Mouse (Mus musculus) spleen, postnatal 14 days (tissue): ENCODE results near the gene Ggt5.
A peak's percentile ranks its signal among the peaks of the same experiment; 100 is the strongest.

Source experiments
- DNase-seq, 2 experiments: peaks; one replicate each; pipeline ENCODE4 v3.0.0; 2021 to 2022; ENCODE audit warnings: low spot score in 2 of 2

Ggt5 gene

DNA sequence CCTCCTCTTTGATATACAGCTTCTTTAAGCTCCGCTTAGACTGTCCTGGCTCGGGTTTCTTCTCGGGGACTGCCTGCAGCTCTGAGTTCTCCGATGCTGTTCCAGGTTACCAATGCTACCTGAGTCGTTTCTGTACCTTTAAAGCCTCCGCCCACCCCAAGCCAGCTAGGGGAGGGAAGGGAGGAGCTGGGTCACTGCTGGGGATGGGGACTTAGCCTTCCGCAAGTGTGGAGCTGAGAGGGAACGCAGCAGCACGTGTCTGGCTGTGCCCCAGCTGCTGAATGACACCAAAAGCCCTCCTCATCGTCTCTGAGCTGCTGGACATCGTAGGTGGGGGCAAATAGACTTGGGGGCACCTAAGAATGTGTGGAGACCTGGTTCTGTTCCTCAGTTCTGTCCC is 20.7 kb upstream of the Ggt5 start:
- no peak for DNase-seq

- no peak for DNase-seq
Measured at GRCm38 (mm10) chr10:75568851-75569250, 20.3 kb upstream of the Ggt5 start.

DNA sequence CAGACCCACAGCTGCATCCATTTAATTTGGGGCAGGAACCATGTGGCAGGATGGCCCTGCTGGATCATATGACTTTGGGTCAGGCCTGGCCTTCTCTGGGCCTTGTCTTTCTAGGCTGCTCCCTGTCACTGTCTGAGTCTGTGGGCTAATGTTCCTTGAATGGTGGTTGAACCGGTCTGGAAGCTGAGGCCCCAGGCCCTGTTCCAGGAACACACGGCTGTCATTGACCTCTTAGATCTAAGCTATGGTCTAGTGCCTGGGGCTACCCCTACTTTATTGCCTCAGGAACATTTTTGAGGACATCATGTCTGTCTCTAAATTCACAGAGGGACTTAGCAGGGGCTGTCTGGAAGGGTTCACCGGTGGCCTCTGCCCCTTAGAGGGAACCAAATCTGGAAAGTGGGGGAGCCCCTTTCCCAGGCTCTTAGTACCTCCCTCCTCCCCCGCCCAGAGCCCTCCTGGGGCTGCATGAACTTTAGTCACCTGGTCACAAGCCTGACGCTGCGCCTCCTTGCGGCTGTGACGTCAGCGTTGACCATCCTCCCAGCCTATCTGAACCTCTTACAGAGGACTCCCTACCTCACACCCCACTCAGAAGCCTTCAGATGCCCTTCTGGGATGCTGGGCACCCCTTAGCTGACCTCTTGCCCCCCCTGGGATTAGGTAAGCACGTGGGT is 18.0 kb upstream of the Ggt5 start:
- DNase-seq = no peak

- DNase-seq = no peak
Measured at GRCm38 (mm10) chr10:75571937-75572336, 17.2 kb upstream of the Ggt5 start.

- no peak for DNase-seq
Measured at GRCm38 (mm10) chr10:75573181-75573580, 16.0 kb upstream of the Ggt5 start.

- DNase-seq = no peak
Measured at GRCm38 (mm10) chr10:75573965-75574364, 15.2 kb upstream of the Ggt5 start.

DNA sequence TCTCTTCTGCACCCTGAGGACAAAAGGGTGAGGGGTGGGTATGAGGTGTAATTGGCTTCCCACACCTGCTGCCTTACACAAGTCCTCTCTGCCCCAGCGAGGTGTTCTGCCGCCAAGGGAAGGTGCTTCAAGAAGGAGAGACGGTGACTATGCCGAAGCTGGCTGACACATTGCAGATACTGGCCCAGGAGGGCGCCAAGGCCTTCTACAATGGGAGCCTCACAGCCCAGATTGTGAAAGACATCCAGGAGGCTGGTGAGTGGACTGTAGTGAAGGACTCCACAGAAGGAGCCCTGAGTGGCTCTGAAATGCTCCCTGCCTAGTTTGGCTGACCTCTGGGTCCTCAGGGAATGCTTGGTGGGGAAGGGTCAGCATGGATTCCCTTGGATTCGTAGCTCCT is 10.0 kb upstream of the Ggt5 start:
- no peak for DNase-seq

GRCm38 (mm10) chr10:75585876-75586552 is 3.1 kb upstream of the Ggt5 start:
- peak; percentile 72 to 89 for DNase-seq

- DNase-seq = no peak
Measured at GRCm38 (mm10) chr10:75586553-75586879, 2.6 kb upstream of the Ggt5 start.

- no peak for DNase-seq
Measured at GRCm38 (mm10) chr10:75587781-75588180, 1.4 kb upstream of the Ggt5 start.

DNA sequence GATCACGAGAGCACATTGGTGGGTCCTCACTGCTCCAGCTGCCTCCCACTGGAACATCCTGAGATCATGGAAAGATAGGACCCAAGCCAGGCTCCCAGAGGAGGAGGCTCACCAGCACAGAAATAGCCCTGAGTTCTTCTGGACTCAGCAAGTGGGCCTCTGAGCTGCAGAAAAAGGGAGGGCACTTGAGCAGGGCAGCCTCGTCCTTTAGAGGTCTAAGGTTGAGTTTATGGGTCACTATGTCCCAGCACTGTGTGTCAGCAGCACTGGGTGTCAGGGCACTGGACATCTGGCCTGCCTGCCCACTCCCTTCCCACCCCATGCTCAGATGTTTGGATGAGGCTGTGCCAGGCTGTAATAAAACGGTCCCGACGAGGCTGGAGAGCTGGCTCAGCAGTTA is 804 bp upstream of the Ggt5 start:
- DNase-seq = no peak

- no peak for DNase-seq
Measured at GRCm38 (mm10) chr10:75589651-75590050, 511 bp downstream of the Ggt5 start.

GRCm38 (mm10) chr10:75591211-75591894 is 2.2 kb downstream of the Ggt5 start:
- DNase-seq = peak; percentile 55 to 63

GRCm38 (mm10) chr10:75592585-75592984 is 3.4 kb downstream of the Ggt5 start:
- no peak for DNase-seq

DNA sequence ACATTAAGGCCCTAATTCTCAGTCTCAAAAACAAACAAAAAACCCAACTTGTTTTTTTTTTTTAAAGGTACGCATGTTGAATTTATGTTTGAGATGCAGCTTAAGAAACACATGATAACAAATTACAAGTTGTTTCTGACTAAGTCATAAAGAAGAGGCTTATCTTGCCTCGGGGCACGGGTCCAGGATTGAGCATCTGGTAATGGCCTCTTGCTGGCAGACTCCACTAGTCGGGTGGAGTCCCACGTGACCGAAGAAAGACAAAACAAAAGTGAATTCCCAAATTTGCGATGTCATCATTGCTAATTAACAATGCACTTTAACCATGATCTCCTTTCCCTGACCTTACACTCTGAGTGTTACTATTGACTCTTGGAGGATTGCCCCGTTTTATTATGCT is 6.8 kb downstream of the Ggt5 start:
- DNase-seq = no peak

GRCm38 (mm10) chr10:75600189-75600730 is 11.1 kb downstream of the Ggt5 start:
- DNase-seq = no peak

DNA sequence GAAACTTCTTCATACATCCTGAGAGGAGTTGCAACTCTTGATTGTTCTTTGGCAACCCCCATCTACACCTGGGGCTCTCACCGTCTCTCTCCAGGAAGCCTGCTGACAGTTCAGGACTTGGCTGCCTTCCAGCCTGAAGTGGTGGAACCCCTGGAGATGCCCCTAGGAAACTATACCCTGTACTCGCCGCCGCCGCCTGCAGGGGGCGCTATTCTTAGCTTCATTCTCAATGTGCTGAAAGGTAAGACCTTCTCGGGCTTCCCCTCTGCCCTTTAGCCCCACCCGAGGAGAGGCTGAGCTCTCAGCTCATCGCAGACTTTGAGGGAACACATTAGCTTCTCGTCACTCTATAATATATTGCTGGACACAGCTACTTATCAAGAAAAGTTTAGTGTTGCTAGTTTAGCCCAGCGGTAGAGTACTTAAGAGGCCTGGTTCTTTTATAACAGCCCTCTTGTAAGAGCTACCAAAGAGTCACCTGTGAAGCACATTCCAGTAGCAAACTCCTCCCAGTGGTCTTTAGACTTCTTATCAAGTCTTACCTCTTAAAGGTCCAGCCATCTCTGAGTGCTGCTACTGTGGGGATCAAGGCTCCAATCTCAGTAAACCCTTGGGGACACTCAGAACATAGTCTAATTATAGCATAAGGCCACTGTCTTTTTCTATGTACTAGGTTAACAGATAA is 16.2 kb downstream of the Ggt5 start:
- peak in 1 of 2 experiments; percentile 35 for DNase-seq

DNA sequence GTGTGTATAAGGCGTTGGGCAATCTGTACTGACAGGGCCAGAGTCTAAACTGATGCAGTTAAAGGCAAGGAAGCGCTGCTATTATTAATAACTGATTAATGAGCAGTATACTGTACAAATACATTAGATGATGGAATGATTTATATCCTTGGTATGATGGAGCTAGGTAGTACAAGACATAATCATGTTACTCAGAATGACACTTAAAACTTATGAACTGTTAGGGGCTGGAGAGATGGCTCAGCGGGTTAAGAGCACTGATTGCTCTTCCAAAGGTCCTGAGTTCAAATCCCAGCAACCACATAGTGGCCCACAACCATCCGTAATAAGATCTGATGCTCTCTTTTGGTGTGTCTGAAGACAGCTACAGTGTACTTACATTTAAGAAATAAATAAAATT is 18.1 kb downstream of the Ggt5 start:
- no peak for DNase-seq

DNA sequence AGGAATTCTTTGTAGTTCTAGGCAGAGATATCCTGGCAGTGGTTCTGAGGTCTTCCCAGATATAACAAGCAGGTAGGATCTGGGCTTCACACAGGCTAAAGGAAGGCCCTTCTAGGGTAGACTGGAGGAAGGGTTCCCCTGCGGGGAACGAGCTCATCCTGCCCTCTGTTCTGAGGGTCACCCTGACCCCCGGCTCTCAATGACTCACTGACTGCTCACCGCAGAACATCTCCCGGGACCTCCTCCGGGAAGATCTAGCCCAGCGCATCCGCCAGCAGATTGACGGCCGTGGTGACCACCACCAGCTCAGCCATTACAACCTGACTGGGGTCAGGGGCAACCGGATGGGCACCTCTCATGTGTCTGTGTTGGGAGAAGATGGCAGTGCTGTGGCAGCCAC is 19.8 kb downstream of the Ggt5 start:
- DNase-seq = no peak

DNA sequence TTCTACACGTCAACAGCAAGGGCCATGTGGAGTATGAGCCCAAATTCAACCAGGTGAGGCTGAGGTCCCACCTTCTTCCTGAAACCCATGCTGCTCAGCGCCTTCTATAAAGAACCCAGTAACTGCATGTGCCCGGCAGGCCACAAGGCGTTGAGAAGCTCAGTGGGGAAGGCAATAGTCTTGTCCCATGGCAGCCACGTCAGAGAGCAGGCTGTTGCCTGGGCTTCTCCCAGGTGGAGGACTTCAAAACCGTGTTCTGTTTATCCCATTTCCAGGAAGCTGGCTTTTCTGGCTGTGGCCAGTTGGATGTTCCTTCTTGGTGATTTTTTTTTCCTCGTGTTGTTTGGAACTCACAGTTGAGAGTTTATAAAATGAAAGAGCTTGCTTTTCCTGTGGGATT is 21.3 kb downstream of the Ggt5 start:
- no peak for DNase-seq

- DNase-seq = no peak
Measured at GRCm38 (mm10) chr10:75616044-75616443, 26.9 kb downstream of the Ggt5 start.

DNA sequence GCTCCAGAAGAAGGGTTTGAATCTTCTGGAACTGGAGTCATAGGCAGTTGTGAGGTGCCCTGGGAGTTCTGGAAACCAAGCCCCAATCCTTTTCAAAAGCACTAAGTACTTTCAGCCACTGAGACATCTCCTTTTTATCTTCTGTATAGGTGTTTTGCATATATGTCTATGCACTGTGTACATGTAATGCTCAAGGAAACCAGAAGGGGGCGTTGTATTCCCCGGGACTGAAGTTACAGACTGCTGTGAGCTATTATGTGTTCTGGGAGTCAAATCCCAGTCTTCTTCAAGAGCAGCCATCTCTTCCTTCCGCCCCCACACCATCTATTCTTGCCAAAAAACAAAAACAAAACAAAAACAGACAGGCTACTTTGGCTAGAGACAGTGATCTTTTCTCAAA is 31.7 kb downstream of the Ggt5 start:
- DNase-seq = no peak
